Mouse (Mus musculus): ENCODE data around the gene Kif9. TPM values are rescaled to one million over a fixed set of nuclear protein-coding genes. Genes with fewer than 3 reads are reported as not detected.

Kif9 gene
- 0.86 and 1.4 TPM in 2 replicates for polyA plus RNA-seq (2015; fragmentation: Nextera tagmentation; extraction: Ambion mirVana)

- Histone ChIP-seq H3K27ac (peak within 1 kb of the TSS; percentile 94), H3K9ac (peak within 1 kb of the TSS; percentile 83), H3K4me2 (peak within 1 kb of the TSS; percentile 76), H3K36me3 (no peaks in the 10 kb centered on the region; the same call in 1 of the 2 replicates), H3K9me3 (no peaks in the 10 kb centered on the region), H3K4me3 (peak within 1 kb of the TSS; percentile 75), H3K27me3 (peaks cover 13% of the 10 kb centered on the region), H3K4me1 (peaks cover 13% of the 10 kb centered on the region)
- peak; percentile 97 for ATAC-seq (ENCODE audit: insufficient number of reproducible peaks, insufficient read depth, low FRiP score, low TSS enrichment, low read depth)
- WGBS, result under 1% methylated on average over 53 of the region's 53 CpGs
Observed at GRCm38 (mm10) chr9:110476124-110477091, at the start of gene Kif9, which contains the start of gene Klhl18. Gene Kif9, plus strand, starts transcription at chr9:110476958. Gene Klhl18, minus strand, starts transcription at chr9:110476694.

GRCm38 (mm10) chr9:110431241-110431640, 45.5 kb upstream of the Kif9 start:
- H3K9ac ChIP-seq, result no peak overlapping the region
- WGBS, result 88% methylated on average over 8 of the region's 8 CpGs
- no peaks in the 10 kb centered on the region for H3K4me1 ChIP-seq
- no peak overlapping the region for H3K4me2 ChIP-seq
- H3K27ac ChIP-seq, result no peak overlapping the region
- no peak for ATAC-seq (ENCODE audit: insufficient number of reproducible peaks, insufficient read depth, low FRiP score, low TSS enrichment, low read depth)
- no peaks in the 10 kb centered on the region for H3K27me3 ChIP-seq
- H3K9me3 ChIP-seq, result no peaks in the 10 kb centered on the region
- peaks cover 75% of the 10 kb centered on the region for H3K36me3 ChIP-seq
- no peak overlapping the region for H3K4me3 ChIP-seq

- Histone ChIP-seq H3K36me3 (peaks cover 71% of the 10 kb centered on the region), H3K9me3 (no peaks in the 10 kb centered on the region), H3K9ac (no peak overlapping the region), H3K27ac (no peak overlapping the region), H3K4me2 (no peak overlapping the region), H3K27me3 (no peaks in the 10 kb centered on the region), H3K4me1 (no peaks in the 10 kb centered on the region), H3K4me3 (no peak overlapping the region)
- 97% methylated on average over 2 of the region's 2 CpGs for WGBS
- ATAC-seq (ENCODE audit: insufficient number of reproducible peaks, insufficient read depth, low FRiP score, low TSS enrichment, low read depth), result no peak
Observed at GRCm38 (mm10) chr9:110433045-110433444, 43.7 kb upstream of the Kif9 start.

GRCm38 (mm10) chr9:110436041-110436440, 40.7 kb upstream of the Kif9 start:
- no peaks in the 10 kb centered on the region for H3K9me3 ChIP-seq
- no peaks in the 10 kb centered on the region for H3K4me1 ChIP-seq
- H3K4me2 ChIP-seq, result no peak overlapping the region
- no peaks in the 10 kb centered on the region for H3K27me3 ChIP-seq
- no peak overlapping the region for H3K9ac ChIP-seq
- H3K4me3 ChIP-seq, result no peak overlapping the region
- peaks cover 48% of the 10 kb centered on the region for H3K36me3 ChIP-seq
- H3K27ac ChIP-seq, result no peak overlapping the region
- WGBS, result 92% methylated on average over 11 of the region's 11 CpGs
- ATAC-seq (ENCODE audit: insufficient number of reproducible peaks, insufficient read depth, low FRiP score, low TSS enrichment, low read depth), result no peak

- Histone ChIP-seq H3K4me1 (no peaks in the 10 kb centered on the region), H3K4me3 (no peak overlapping the region), H3K4me2 (no peak overlapping the region), H3K9me3 (no peaks in the 10 kb centered on the region), H3K9ac (no peak overlapping the region), H3K27ac (no peak overlapping the region), H3K36me3 (peaks cover 43% of the 10 kb centered on the region), H3K27me3 (no peaks in the 10 kb centered on the region)
- 43% methylated on average over 5 of the region's 5 CpGs for WGBS
- ATAC-seq (ENCODE audit: insufficient number of reproducible peaks, insufficient read depth, low FRiP score, low TSS enrichment, low read depth), result no peak
Observed at GRCm38 (mm10) chr9:110440049-110440448, 36.7 kb upstream of the Kif9 start.

GRCm38 (mm10) chr9:110440559-110440958, 36.2 kb upstream of the Kif9 start:
- no peak overlapping the region for H3K27ac ChIP-seq
- 91% methylated on average over 6 of the region's 6 CpGs for WGBS
- no peak for ATAC-seq (ENCODE audit: insufficient number of reproducible peaks, insufficient read depth, low FRiP score, low TSS enrichment, low read depth)
- no peaks in the 10 kb centered on the region for H3K4me1 ChIP-seq
- H3K9me3 ChIP-seq, result no peaks in the 10 kb centered on the region
- H3K27me3 ChIP-seq, result no peaks in the 10 kb centered on the region
- H3K9ac ChIP-seq, result no peak overlapping the region
- no peak overlapping the region for H3K4me2 ChIP-seq
- H3K36me3 ChIP-seq, result peaks cover 38% of the 10 kb centered on the region
- no peak overlapping the region for H3K4me3 ChIP-seq

GRCm38 (mm10) chr9:110448356-110448755, 28.4 kb upstream of the Kif9 start:
- ATAC-seq (ENCODE audit: insufficient number of reproducible peaks, insufficient read depth, low FRiP score, low TSS enrichment, low read depth), result no peak
- WGBS, result 83% methylated on average over 15 of the region's 15 CpGs
- Histone ChIP-seq H3K27ac (no peak overlapping the region), H3K9ac (peak overlapping the region; percentile 36; the same call in 1 of the 2 replicates), H3K4me1 (peaks cover 4% of the 10 kb centered on the region; the same call in 1 of the 2 replicates), H3K4me3 (no peak overlapping the region), H3K4me2 (no peak overlapping the region), H3K27me3 (no peaks in the 10 kb centered on the region), H3K9me3 (no peaks in the 10 kb centered on the region), H3K36me3 (peaks cover 14% of the 10 kb centered on the region)

- Histone ChIP-seq H3K27ac (no peak overlapping the region), H3K36me3 (peaks cover 14% of the 10 kb centered on the region), H3K4me3 (no peak overlapping the region), H3K9me3 (no peaks in the 10 kb centered on the region), H3K9ac (peak overlapping the region; percentile 36; the same call in 1 of the 2 replicates), H3K4me2 (no peak overlapping the region), H3K27me3 (no peaks in the 10 kb centered on the region), H3K4me1 (peaks cover 4% of the 10 kb centered on the region; the same call in 1 of the 2 replicates)
- ATAC-seq (ENCODE audit: insufficient number of reproducible peaks, insufficient read depth, low FRiP score, low TSS enrichment, low read depth), result peak; percentile 72; the same call in 1 of the 2 replicates
- 25% methylated on average over 11 of the region's 11 CpGs for WGBS
Observed at GRCm38 (mm10) chr9:110448857-110449617, 27.7 kb upstream of the Kif9 start.

- Histone ChIP-seq H3K4me1 (peaks cover 4% of the 10 kb centered on the region; the same call in 1 of the 2 replicates), H3K4me3 (no peak overlapping the region), H3K27ac (no peak overlapping the region), H3K9ac (no peak overlapping the region), H3K9me3 (no peaks in the 10 kb centered on the region), H3K36me3 (peaks cover 17% of the 10 kb centered on the region), H3K4me2 (no peak overlapping the region), H3K27me3 (no peaks in the 10 kb centered on the region)
- 75% methylated on average over 3 of the region's 3 CpGs for WGBS
- no peak for ATAC-seq (ENCODE audit: insufficient number of reproducible peaks, insufficient read depth, low FRiP score, low TSS enrichment, low read depth)
Observed at GRCm38 (mm10) chr9:110452523-110452922, 24.2 kb upstream of the Kif9 start.

- Histone ChIP-seq H3K36me3 (peaks cover 6% of the 10 kb centered on the region; the same call in 1 of the 2 replicates), H3K4me2 (no peak overlapping the region), H3K27me3 (no peaks in the 10 kb centered on the region), H3K4me3 (no peak overlapping the region), H3K9ac (no peak overlapping the region), H3K4me1 (no peaks in the 10 kb centered on the region), H3K9me3 (no peaks in the 10 kb centered on the region), H3K27ac (no peak overlapping the region)
- WGBS, result 82% methylated on average over 3 of the region's 3 CpGs
- no peak for ATAC-seq (ENCODE audit: insufficient number of reproducible peaks, insufficient read depth, low FRiP score, low TSS enrichment, low read depth)
Observed at GRCm38 (mm10) chr9:110457926-110458325, 18.8 kb upstream of the Kif9 start.

GRCm38 (mm10) chr9:110459145-110459727, 17.5 kb upstream of the Kif9 start:
- 76% methylated on average over 2 of the region's 2 CpGs for WGBS
- ATAC-seq (ENCODE audit: insufficient number of reproducible peaks, insufficient read depth, low FRiP score, low TSS enrichment, low read depth), result no peak

More at GRCm38 (mm10) chr9:110459145-110459727, 17.5 kb upstream of the Kif9 start:
- H3K27ac ChIP-seq, result no peak overlapping the region
- no peaks in the 10 kb centered on the region for H3K9me3 ChIP-seq
- H3K36me3 ChIP-seq, result peaks cover 6% of the 10 kb centered on the region; the same call in 1 of the 2 replicates
- H3K4me3 ChIP-seq, result no peak overlapping the region
- H3K9ac ChIP-seq, result no peak overlapping the region
- H3K27me3 ChIP-seq, result no peaks in the 10 kb centered on the region
- no peak overlapping the region for H3K4me2 ChIP-seq
- no peaks in the 10 kb centered on the region for H3K4me1 ChIP-seq

Data from embryonic facial prominence, embryonic 13.5 days (tissue).